Mouse (Mus musculus): ENCODE measurements around the gene Golga7b.

GRCm38 (mm10) chr19:42279611-42280010 lies 32.2 kb downstream of the Golga7b start:
- no peak for TF ChIP-seq POLR2A (IDR thresholded peaks at IDR 0.05; ENCODE audit: extremely low read depth, insufficient read depth, low read length)
- TF ChIP-seq CTCF (IDR thresholded peaks at IDR 0.05; ENCODE audit: extremely low read depth, insufficient read depth, low read length) = no peak

Data from cortical plate, adult 2 months (tissue).